Mouse (Mus musculus): Measurements from ENCODE around the gene Lrrc28. TPM values are rescaled to one million over a fixed set of nuclear protein-coding genes. Genes with fewer than 3 reads are reported as not detected.

Lrrc28 gene
- total RNA-seq, 2 experiments from 2014 or later = 21.3 to 23.6 TPM

- intact Hi-C loops (cut with DNase I) = no loop called here
- no peak for DNase-seq
- Histone ChIP-seq H3K27ac (peak overlapping the region; percentile 46), H3K4me3 (no peak overlapping the region)
- TF ChIP-seq CTCF (IDR thresholded peaks at IDR 0.05) = no peak
These were observed 66.1 kb downstream of the Lrrc28 start for GRCm38 (mm10) chr7:67578783-67579482.

- Histone ChIP-seq H3K4me3 (no peak overlapping the region), H3K27ac (no peak overlapping the region)
- TF ChIP-seq CTCF (IDR thresholded peaks at IDR 0.05) = no peak
- no peak for DNase-seq
- intact Hi-C loops (cut with DNase I) = no loop called here
These were observed 67.0 kb downstream of the Lrrc28 start for GRCm38 (mm10) chr7:67578044-67578443.

GRCm38 (mm10) chr7:67566510-67567237 lies 78.4 kb downstream of the Lrrc28 start:
- intact Hi-C loops (cut with DNase I) = loop anchor here (5.0 kb wide), 1 partner anchor 41 kb away; no protein-coding TSS in a partner anchor
- DNase-seq = peak; percentile 50
- TF ChIP-seq CTCF (IDR thresholded peaks at IDR 0.05) = no peak
- H3K4me3 ChIP-seq = peak overlapping the region; percentile 36
- peak overlapping the region; percentile 80 for H3K27ac ChIP-seq

GRCm38 (mm10) chr7:67565132-67565531 lies 79.9 kb downstream of the Lrrc28 start:
- intact Hi-C loops (cut with DNase I) = loop anchor here (5.0 kb wide), 1 partner anchor 42 kb away; no protein-coding TSS in a partner anchor
- Histone ChIP-seq H3K27ac (peak overlapping the region; percentile 32), H3K4me3 (no peak overlapping the region)
- no peak for DNase-seq
- no peak for TF ChIP-seq CTCF (IDR thresholded peaks at IDR 0.05)

GRCm38 (mm10) chr7:67562176-67562575 lies 82.9 kb downstream of the Lrrc28 start:
- Histone ChIP-seq H3K4me3 (peak overlapping the region; percentile 59), H3K27ac (peak overlapping the region; percentile 88)
- intact Hi-C loops (cut with DNase I) = loop anchor here (5.0 kb wide), 1 partner anchor 55 kb away; no protein-coding TSS in a partner anchor
- DNase-seq = peak; percentile 75
- TF ChIP-seq CTCF (IDR thresholded peaks at IDR 0.05) = no peak

GRCm38 (mm10) chr7:67559486-67559885 lies 85.6 kb downstream of the Lrrc28 start:
- intact Hi-C loops (cut with DNase I) = no loop called here
- DNase-seq = no peak

GRCm38 (mm10) chr7:67558230-67558629 lies 86.8 kb downstream of the Lrrc28 start:
- TF ChIP-seq CTCF (IDR thresholded peaks at IDR 0.05) = no peak
- H3K27ac ChIP-seq = no peak overlapping the region
- intact Hi-C loops (cut with DNase I) = no loop called here
- no peak overlapping the region for H3K4me3 ChIP-seq
- DNase-seq = no peak

More at GRCm38 (mm10) chr7:67559486-67559885, 85.6 kb downstream of the Lrrc28 start:
- TF ChIP-seq CTCF (IDR thresholded peaks at IDR 0.05) = no peak
- H3K27ac ChIP-seq = no peak overlapping the region
- H3K4me3 ChIP-seq = no peak overlapping the region

- intact Hi-C loops (cut with DNase I) = no loop called here
- no peak for TF ChIP-seq CTCF (IDR thresholded peaks at IDR 0.05)
- no peak for DNase-seq
- no peak overlapping the region for H3K4me3 ChIP-seq
- H3K27ac ChIP-seq = no peak overlapping the region
These were observed 90.2 kb downstream of the Lrrc28 start for GRCm38 (mm10) chr7:67554863-67555262.

GRCm38 (mm10) chr7:67551242-67551641 lies 93.8 kb downstream of the Lrrc28 start:
- no peak for TF ChIP-seq CTCF (IDR thresholded peaks at IDR 0.05)
- intact Hi-C loops (cut with DNase I) = no loop called here

GRCm38 (mm10) chr7:67549073-67549561 lies 96.0 kb downstream of the Lrrc28 start:
- Histone ChIP-seq H3K4me3 (no peak overlapping the region; the same call in 1 of the 2 replicates), H3K27ac (peak overlapping the region; percentile 64)
- peak; percentile 67 for TF ChIP-seq CTCF (IDR thresholded peaks at IDR 0.05)
- peak; percentile 88 for DNase-seq
- intact Hi-C loops (cut with DNase I) = loop anchor here (5.0 kb wide), 1 partner anchor 177 kb away; the partner anchor contains the start of gene Mef2a

More at GRCm38 (mm10) chr7:67551242-67551641, 93.8 kb downstream of the Lrrc28 start:
- H3K27ac ChIP-seq = no peak overlapping the region
- DNase-seq = no peak
- no peak overlapping the region for H3K4me3 ChIP-seq

GRCm38 (mm10) chr7:67548599-67549041 lies 96.4 kb downstream of the Lrrc28 start:
- TF ChIP-seq CTCF (IDR thresholded peaks at IDR 0.05) = no peak
- intact Hi-C loops (cut with DNase I) = loop anchor here (5.0 kb wide), 1 partner anchor 176 kb away; the partner anchor contains the start of gene Mef2a
- Histone ChIP-seq H3K4me3 (no peak overlapping the region), H3K27ac (peak overlapping the region; percentile 64)
- DNase-seq = no peak

GRCm38 (mm10) chr7:67546282-67546681 lies 98.8 kb downstream of the Lrrc28 start:
- H3K27ac ChIP-seq = no peak overlapping the region
- DNase-seq = no peak
- intact Hi-C loops (cut with DNase I) = loop anchor here (5.0 kb wide), 1 partner anchor 174 kb away; the partner anchor contains the start of gene Mef2a
- no peak for TF ChIP-seq CTCF (IDR thresholded peaks at IDR 0.05)
- no peak overlapping the region for H3K4me3 ChIP-seq

- DNase-seq = no peak
- intact Hi-C loops (cut with DNase I) = no loop called here
These were observed 100.5 kb downstream of the Lrrc28 start for GRCm38 (mm10) chr7:67544586-67544985.

More at GRCm38 (mm10) chr7:67544586-67544985, 100.5 kb downstream of the Lrrc28 start:
- Histone ChIP-seq H3K4me3 (no peak overlapping the region), H3K27ac (no peak overlapping the region)
- TF ChIP-seq CTCF (IDR thresholded peaks at IDR 0.05) = no peak

Measured in gastrocnemius, adult 2 months (tissue).